Mouse (Mus musculus) left cerebral cortex, adult 11 months (tissue): ENCODE results near the gene Pttg1ip.

ENCODE experiments used
- DNase-seq: peaks from one replicate; pipeline ENCODE4 v3.0.0; 2022; ENCODE audit warnings: low spot score

Gene Pttg1ip

DNA sequence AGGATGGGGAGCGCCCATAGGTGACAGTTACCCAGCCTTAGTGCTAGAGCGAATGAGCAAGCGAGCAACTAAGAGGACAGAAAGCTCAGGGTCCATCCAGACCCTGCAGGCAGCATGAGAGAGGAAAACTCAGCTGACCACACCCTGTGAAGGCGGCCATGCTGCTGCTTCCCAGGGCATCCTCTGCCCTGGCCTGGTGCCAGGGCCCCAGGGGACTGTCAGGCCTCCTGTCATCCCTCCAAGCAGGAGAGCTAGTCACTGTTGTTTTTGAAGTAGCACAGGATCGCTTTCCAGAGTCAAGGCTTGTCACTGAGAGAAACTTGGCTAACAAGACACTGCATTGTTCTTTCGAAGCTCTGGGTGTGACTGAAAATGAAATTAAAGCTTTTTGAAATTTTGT, 57.4 kb downstream of the Pttg1ip start:
- no peak for DNase-seq

DNA sequence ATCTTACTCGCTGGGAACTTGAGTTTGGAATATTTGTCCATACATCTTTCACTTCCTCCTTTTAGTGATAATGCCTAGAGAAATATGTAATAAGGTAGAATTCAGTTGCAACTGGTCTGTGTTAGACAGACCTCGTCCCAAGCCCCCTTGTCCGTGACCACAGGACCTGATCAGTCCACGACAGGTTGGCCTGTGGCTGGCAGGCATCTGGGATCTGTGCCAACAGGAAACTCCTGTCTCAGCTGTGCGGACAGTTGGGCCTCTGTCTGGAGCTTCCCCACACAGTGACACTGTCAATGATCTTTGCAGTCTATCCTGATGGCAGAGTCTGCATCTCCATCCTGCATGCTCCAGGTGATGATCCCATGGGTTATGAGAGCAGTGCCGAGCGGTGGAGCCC, 61.6 kb downstream of the Pttg1ip start:
- no peak for DNase-seq

DNA sequence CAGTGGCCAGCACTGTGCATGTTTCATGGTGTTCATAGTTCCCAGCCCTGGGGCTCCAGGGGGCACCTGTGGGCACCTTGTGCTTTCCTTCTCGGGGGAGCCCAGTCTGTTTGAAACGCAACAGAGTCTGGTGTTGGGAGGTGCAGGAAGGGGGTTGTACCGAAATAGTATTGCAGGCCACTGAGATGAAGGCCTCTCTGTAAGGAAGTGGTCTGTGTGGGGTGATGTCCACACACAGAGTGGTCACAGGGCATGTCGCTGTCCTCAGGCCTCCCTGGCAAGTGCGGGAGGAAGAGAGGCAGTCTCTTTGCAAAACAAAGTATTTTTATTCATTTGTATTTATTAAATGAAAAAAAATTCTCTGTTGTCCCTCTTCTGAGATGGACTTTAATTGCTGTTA, 64.1 kb downstream of the Pttg1ip start:
- DNase-seq = no peak

DNA sequence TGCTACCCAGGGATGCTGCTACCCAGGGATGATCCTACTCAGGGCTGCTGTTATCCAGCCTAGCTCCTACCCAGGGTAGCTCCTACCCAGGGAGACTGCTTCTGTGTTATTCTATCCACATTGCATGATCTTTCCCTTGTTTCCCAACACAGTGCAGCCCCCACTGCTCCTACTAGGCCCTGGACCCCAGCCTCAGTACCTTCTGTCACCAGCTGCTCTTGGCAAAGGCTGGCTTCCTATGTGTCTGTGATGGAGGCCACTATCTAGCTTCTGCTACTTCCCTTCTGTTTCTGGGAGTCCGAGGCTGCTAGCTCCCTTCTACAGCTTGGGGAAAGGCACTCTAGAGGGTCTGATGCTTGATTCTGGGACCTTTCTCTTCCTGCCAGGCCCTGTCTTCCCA, 65.9 kb downstream of the Pttg1ip start:
- no peak for DNase-seq

DNA sequence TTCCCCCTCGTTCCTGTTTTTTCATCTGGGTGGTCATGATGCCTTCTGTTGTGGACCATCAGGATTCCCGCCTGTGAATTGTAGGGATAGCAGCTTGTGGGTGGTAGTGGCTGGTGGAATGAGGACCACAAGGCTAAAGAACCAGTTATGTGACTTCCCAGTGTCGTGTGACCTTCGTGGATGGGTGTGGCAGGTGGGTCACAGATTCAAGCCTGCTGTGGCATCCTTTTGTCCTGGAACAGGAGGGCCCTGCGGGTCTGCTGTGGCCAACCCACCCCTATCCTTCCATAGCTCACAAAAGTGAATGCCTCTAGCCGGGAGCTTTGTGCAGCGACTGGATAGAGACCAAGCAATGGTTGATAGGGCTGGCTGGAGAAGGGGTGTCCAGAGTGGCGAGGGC, 66.4 kb downstream of the Pttg1ip start:
- no peak for DNase-seq
